Mouse (Mus musculus): ENCODE data around the gene Mpped2. TPM values are rescaled to one million over a fixed set of nuclear protein-coding genes. Genes with fewer than 3 reads are reported as not detected.

Mpped2 gene
- total and polyA plus RNA-seq, 2 experiments from 2014 or later, result 9.4 to 28.3 TPM

- Histone ChIP-seq H3K4me1 (ENCODE audit: control insufficient read depth, insufficient read depth) (peaks cover 9% of the 10 kb centered on the region; the same call in 1 of the 2 replicates), H3K27me3 (ENCODE audit: control insufficient read depth, insufficient read depth, low read length) (no peaks in the 10 kb centered on the region), H3K36me3 (replicated peaks; ENCODE audit: control insufficient read depth, insufficient read depth, low read length) (no peaks in the 10 kb centered on the region), H3K9ac (replicated peaks; ENCODE audit: low read depth, low read length) (no peak overlapping the region), H3K9me3 (replicated peaks; ENCODE audit: control insufficient read depth, low read length) (no peaks in the 10 kb centered on the region), H3K4me3 (ENCODE audit: low read depth, low read length) (no peak overlapping the region), H3K27ac (ENCODE audit: low read depth) (no peak overlapping the region), H3K4me2 (ENCODE audit: low read depth, low read length) (no peak overlapping the region)
- 92% methylated on average over 4 of the region's 4 CpGs for WGBS
- ATAC-seq (ENCODE audit: insufficient read depth, low read depth), result no peak
- DNase-seq (ENCODE audit: low spot score), result no peak
- TF ChIP-seq EP300 (IDR thresholded peaks at IDR 0.05; ENCODE audit: low read depth) (no peak), CTCF (IDR thresholded peaks at IDR 0.05; ENCODE audit: low read depth) (no peak)
Measured at GRCm38 (mm10) chr2:106826806-106827205, 133.7 kb downstream of the Mpped2 start.

- DNase-seq (ENCODE audit: low spot score) (no peak), ATAC-seq (ENCODE audit: insufficient read depth, low read depth) (peak; percentile 58; the same call in 1 of the 2 replicates)
- H3K4me2 ChIP-seq (ENCODE audit: low read depth, low read length), result peak overlapping the region; percentile 32
- peaks cover 9% of the 10 kb centered on the region; the same call in 1 of the 2 replicates for H3K4me1 ChIP-seq (ENCODE audit: control insufficient read depth, insufficient read depth)
- WGBS, result 28% methylated on average over 12 of the region's 12 CpGs
- no peaks in the 10 kb centered on the region for H3K27me3 ChIP-seq (ENCODE audit: control insufficient read depth, insufficient read depth, low read length)
- no peak overlapping the region for H3K9ac ChIP-seq (replicated peaks; ENCODE audit: low read depth, low read length)
- no peaks in the 10 kb centered on the region for H3K36me3 ChIP-seq (replicated peaks; ENCODE audit: control insufficient read depth, insufficient read depth, low read length)
- no peaks in the 10 kb centered on the region for H3K9me3 ChIP-seq (replicated peaks; ENCODE audit: control insufficient read depth, low read length)
- no peak for TF ChIP-seq CTCF (IDR thresholded peaks at IDR 0.05; ENCODE audit: low read depth)
- TF ChIP-seq EP300 (IDR thresholded peaks at IDR 0.05; ENCODE audit: low read depth), result no peak
- H3K4me3 ChIP-seq (ENCODE audit: low read depth, low read length), result no peak overlapping the region
- no peak overlapping the region for H3K27ac ChIP-seq (ENCODE audit: low read depth)
Measured at GRCm38 (mm10) chr2:106828573-106829310, 135.7 kb downstream of the Mpped2 start.

- 68% methylated on average over 4 of the region's 4 CpGs for WGBS
Measured at GRCm38 (mm10) chr2:106829420-106829819, 136.4 kb downstream of the Mpped2 start.

GRCm38 (mm10) chr2:106832577-106832976 lies 139.5 kb downstream of the Mpped2 start:
- WGBS, result 72% methylated on average over 2 of the region's 2 CpGs
- ATAC-seq (ENCODE audit: insufficient read depth, low read depth), result no peak
- Histone ChIP-seq H3K4me2 (ENCODE audit: low read depth, low read length) (no peak overlapping the region), H3K4me1 (ENCODE audit: control insufficient read depth, insufficient read depth) (peaks cover 9% of the 10 kb centered on the region; the same call in 1 of the 2 replicates), H3K27me3 (ENCODE audit: control insufficient read depth, insufficient read depth, low read length) (no peaks in the 10 kb centered on the region), H3K9me3 (replicated peaks; ENCODE audit: control insufficient read depth, low read length) (no peaks in the 10 kb centered on the region), H3K36me3 (replicated peaks; ENCODE audit: control insufficient read depth, insufficient read depth, low read length) (no peaks in the 10 kb centered on the region), H3K4me3 (ENCODE audit: low read depth, low read length) (no peak overlapping the region), H3K9ac (replicated peaks; ENCODE audit: low read depth, low read length) (no peak overlapping the region), H3K27ac (ENCODE audit: low read depth) (no peak overlapping the region)
- no peak for TF ChIP-seq EP300 (IDR thresholded peaks at IDR 0.05; ENCODE audit: low read depth)
- no peak for TF ChIP-seq CTCF (IDR thresholded peaks at IDR 0.05; ENCODE audit: low read depth)
- DNase-seq (ENCODE audit: low spot score), result no peak

More at GRCm38 (mm10) chr2:106829420-106829819, 136.4 kb downstream of the Mpped2 start:
- H3K9ac ChIP-seq (replicated peaks; ENCODE audit: low read depth, low read length), result no peak overlapping the region
- no peak overlapping the region for H3K4me3 ChIP-seq (ENCODE audit: low read depth, low read length)
- H3K4me1 ChIP-seq (ENCODE audit: control insufficient read depth, insufficient read depth), result peaks cover 9% of the 10 kb centered on the region; the same call in 1 of the 2 replicates
- no peak overlapping the region for H3K4me2 ChIP-seq (ENCODE audit: low read depth, low read length)
- H3K9me3 ChIP-seq (replicated peaks; ENCODE audit: control insufficient read depth, low read length), result no peaks in the 10 kb centered on the region
- DNase-seq (ENCODE audit: low spot score) (no peak), ATAC-seq (ENCODE audit: insufficient read depth, low read depth) (no peak)
- no peaks in the 10 kb centered on the region for H3K36me3 ChIP-seq (replicated peaks; ENCODE audit: control insufficient read depth, insufficient read depth, low read length)
- no peaks in the 10 kb centered on the region for H3K27me3 ChIP-seq (ENCODE audit: control insufficient read depth, insufficient read depth, low read length)
- no peak overlapping the region for H3K27ac ChIP-seq (ENCODE audit: low read depth)
- TF ChIP-seq EP300 (IDR thresholded peaks at IDR 0.05; ENCODE audit: low read depth) (no peak), CTCF (IDR thresholded peaks at IDR 0.05; ENCODE audit: low read depth) (no peak)

- Histone ChIP-seq H3K4me3 (ENCODE audit: low read depth, low read length) (no peak overlapping the region), H3K4me1 (ENCODE audit: control insufficient read depth, insufficient read depth) (peaks cover 9% of the 10 kb centered on the region; the same call in 1 of the 2 replicates), H3K9ac (replicated peaks; ENCODE audit: low read depth, low read length) (no peak overlapping the region), H3K27me3 (ENCODE audit: control insufficient read depth, insufficient read depth, low read length) (no peaks in the 10 kb centered on the region), H3K9me3 (replicated peaks; ENCODE audit: control insufficient read depth, low read length) (no peaks in the 10 kb centered on the region), H3K27ac (ENCODE audit: low read depth) (no peak overlapping the region), H3K36me3 (replicated peaks; ENCODE audit: control insufficient read depth, insufficient read depth, low read length) (no peaks in the 10 kb centered on the region), H3K4me2 (ENCODE audit: low read depth, low read length) (no peak overlapping the region)
- no peak for TF ChIP-seq EP300 (IDR thresholded peaks at IDR 0.05; ENCODE audit: low read depth)
- TF ChIP-seq CTCF (IDR thresholded peaks at IDR 0.05; ENCODE audit: low read depth), result no peak
- DNase-seq (ENCODE audit: low spot score) (no peak), ATAC-seq (ENCODE audit: insufficient read depth, low read depth) (no peak)
- 85% methylated on average over 5 of the region's 5 CpGs for WGBS
Measured at GRCm38 (mm10) chr2:106833212-106833611, 140.1 kb downstream of the Mpped2 start.
